Mouse (Mus musculus) stomach, embryonic 16.5 days (tissue): ENCODE measurements around the gene Abhd6. TPM values are rescaled to one million over a fixed set of nuclear protein-coding genes. Genes with fewer than 3 reads are reported as not detected.

Source experiments
- ATAC-seq: fragments of 200-750 bp; cut with Nextera tagmentation; 2 replicates; pipeline ENCODE4 v1.8.0; 2017; ENCODE audit warnings: moderate number of reproducible peaks, moderate TSS enrichment; ENCODE audit not compliant: insufficient read depth, low FRiP score
- H3K27ac ChIP-seq: fragments of 300-500 bp; sonication (generic); 2 replicates; pipeline ENCODE4 v1.5.1; 2014; ENCODE audit warnings: low read length
- H3K27me3 ChIP-seq: fragments of 300-500 bp; sonication (generic); 2 replicates; pipeline ENCODE4 v1.6.1; 2014; ENCODE audit warnings: low read length, control low read depth, mixed read lengths; ENCODE audit not compliant: control insufficient read depth, insufficient read depth
- H3K36me3 ChIP-seq: fragments of 300-500 bp; sonication (generic); 2 replicates; pipeline ENCODE4 v1.6.1; 2014; ENCODE audit warnings: low read length; ENCODE audit not compliant: control insufficient read depth, insufficient read depth
- H3K4me1 ChIP-seq: fragments of 300-500 bp; sonication (generic); 2 replicates; pipeline ENCODE4 v1.6.1; 2014; ENCODE audit warnings: low read length, control low read depth, mixed read lengths; ENCODE audit not compliant: control insufficient read depth, insufficient read depth
- H3K4me2 ChIP-seq: fragments of 300-500 bp; sonication (generic); 2 replicates; pipeline ENCODE4 v1.6.1; 2014; ENCODE audit warnings: low read depth, low read length, mixed read lengths
- H3K4me3 ChIP-seq: fragments of 300-500 bp; sonication (generic); replicated peaks from 2 replicates; pipeline ENCODE4 v1.5.1; 2014; ENCODE audit warnings: mild to moderate bottlenecking, low read length
- H3K9ac ChIP-seq: fragments of 300-500 bp; sonication (generic); 2 replicates; pipeline ENCODE4 v1.6.1; 2014; ENCODE audit warnings: low read length
- H3K9me3 ChIP-seq: fragments of 300-500 bp; sonication (generic); replicated peaks from 2 replicates; pipeline ENCODE4 v1.6.1; 2016; ENCODE audit warnings: low read length, control low read depth; ENCODE audit not compliant: control insufficient read depth
- WGBS: fragments of 180-500 bp; shearing (Covaris S2); extraction: QIAGEN DNeasy Blood & Tissue Kit; methylation state at CpG from one replicate; pipeline ENCODE4 v1.1.7; 2014; 5-methylcytosine and 5-hydroxymethylcytosine counted together
- polyA plus RNA-seq: library from polyadenylated mRNA; unstranded; fragments of >200 nt; fragmentation: Nextera tagmentation; extraction: Ambion mirVana; gene quantifications from 2 replicates; pipeline ENCODE4 v1.2.1, GENCODE M21; 2015

The Abhd6 gene
- polyA plus RNA-seq, result 28.3 and 34.6 TPM in 2 replicates

- under 1% methylated on average over 38 of the region's 38 CpGs for WGBS
These were observed at the start of gene Abhd6 for GRCm38 (mm10) chr14:8002432-8003092. Gene Abhd6 (plus strand): TSS chr14:8002902.

GRCm38 (mm10) chr14:7954071-7954471 lies 48.6 kb upstream of the Abhd6 start:
- 29% methylated on average over 6 of the region's 6 CpGs for WGBS
- Histone ChIP-seq H3K36me3 (no peaks in the 10 kb centered on the region), H3K27ac (peak overlapping the region; percentile 92)

More at GRCm38 (mm10) chr14:8002432-8003092, at the start of gene Abhd6:
- peak; percentile 79 for ATAC-seq
- 0 out of 2 replicates have a peak, but pooled peaks cover 11% of the 10 kb centered on the region for H3K4me1 ChIP-seq
- H3K36me3 ChIP-seq, result no peaks in the 10 kb centered on the region
- H3K9ac ChIP-seq, result peak within 1 kb of the TSS; percentile 73
- peak within 1 kb of the TSS; percentile 47 for H3K27ac ChIP-seq
- H3K9me3 ChIP-seq, result no peaks in the 10 kb centered on the region
- peak within 1 kb of the TSS; percentile 89 for H3K4me2 ChIP-seq
- H3K4me3 ChIP-seq, result peak within 1 kb of the TSS; percentile 72
- H3K27me3 ChIP-seq, result no peaks in the 10 kb centered on the region

GRCm38 (mm10) chr14:7956427-7956826 lies 46.3 kb upstream of the Abhd6 start:
- Histone ChIP-seq H3K4me1 (peaks cover 23% of the 10 kb centered on the region), H3K36me3 (no peaks in the 10 kb centered on the region), H3K9ac (no peak overlapping the region), H3K4me2 (no peak overlapping the region), H3K27ac (peak overlapping the region; percentile 60), H3K27me3 (no peaks in the 10 kb centered on the region), H3K9me3 (no peaks in the 10 kb centered on the region), H3K4me3 (no peak overlapping the region)
- ATAC-seq, result no peak
- WGBS, result 63% methylated on average over 10 of the region's 10 CpGs

More at GRCm38 (mm10) chr14:7954071-7954471, 48.6 kb upstream of the Abhd6 start:
- Histone ChIP-seq H3K4me3 (no peak overlapping the region), H3K4me2 (no peak overlapping the region), H3K27me3 (no peaks in the 10 kb centered on the region), H3K4me1 (peaks cover 19% of the 10 kb centered on the region), H3K9me3 (no peaks in the 10 kb centered on the region), H3K9ac (0 out of 2 replicates have a peak overlapping the region, but pooled peaks have one; percentile 25)
- ATAC-seq, result peak; percentile 79

GRCm38 (mm10) chr14:7957049-7957448 lies 45.7 kb upstream of the Abhd6 start, which contains the start of gene Gm45521:
Gene Gm45521 (plus strand): TSS chr14:7957288.
- H3K4me2 ChIP-seq, result no peak within 1 kb of the TSS
- no peaks in the 10 kb centered on the region for H3K36me3 ChIP-seq
- peak within 1 kb of the TSS; percentile 60 for H3K27ac ChIP-seq
- no peak within 1 kb of the TSS for H3K9ac ChIP-seq
- no peak for ATAC-seq
- no peaks in the 10 kb centered on the region for H3K9me3 ChIP-seq
- no peak within 1 kb of the TSS for H3K4me3 ChIP-seq
- H3K27me3 ChIP-seq, result no peaks in the 10 kb centered on the region
- WGBS, result 69% methylated on average over 9 of the region's 9 CpGs
- H3K4me1 ChIP-seq, result peaks cover 27% of the 10 kb centered on the region

GRCm38 (mm10) chr14:7960616-7961015 lies 42.1 kb upstream of the Abhd6 start:
- no peak for ATAC-seq
- Histone ChIP-seq H3K4me1 (peaks cover 13% of the 10 kb centered on the region), H3K9ac (no peak overlapping the region), H3K9me3 (no peaks in the 10 kb centered on the region), H3K27ac (no peak overlapping the region), H3K4me3 (no peak overlapping the region), H3K27me3 (no peaks in the 10 kb centered on the region), H3K4me2 (no peak overlapping the region), H3K36me3 (no peaks in the 10 kb centered on the region)
- 65% methylated on average over 11 of the region's 11 CpGs for WGBS

- Histone ChIP-seq H3K27ac (no peak overlapping the region), H3K27me3 (no peaks in the 10 kb centered on the region), H3K4me3 (no peak overlapping the region), H3K36me3 (no peaks in the 10 kb centered on the region), H3K4me2 (no peak overlapping the region), H3K9ac (no peak overlapping the region), H3K9me3 (no peaks in the 10 kb centered on the region), H3K4me1 (peaks cover 13% of the 10 kb centered on the region)
- no peak for ATAC-seq
- 25% methylated on average over 5 of the region's 5 CpGs for WGBS
These were observed 41.0 kb upstream of the Abhd6 start for GRCm38 (mm10) chr14:7961714-7962113.

- 90% methylated on average over 2 of the region's 2 CpGs for WGBS
- ATAC-seq, result no peak
These were observed 40.1 kb upstream of the Abhd6 start for GRCm38 (mm10) chr14:7962626-7963025.

GRCm38 (mm10) chr14:7963160-7963559 lies 39.5 kb upstream of the Abhd6 start:
- Histone ChIP-seq H3K4me1 (peaks cover 13% of the 10 kb centered on the region), H3K4me2 (no peak overlapping the region), H3K36me3 (no peaks in the 10 kb centered on the region), H3K27me3 (no peaks in the 10 kb centered on the region), H3K4me3 (no peak overlapping the region), H3K9ac (no peak overlapping the region), H3K9me3 (no peaks in the 10 kb centered on the region), H3K27ac (peak overlapping the region; percentile 4; the same call in 1 of the 2 replicates)
- ATAC-seq, result no peak
- 42% methylated on average over 7 of the region's 7 CpGs for WGBS

More at GRCm38 (mm10) chr14:7962626-7963025, 40.1 kb upstream of the Abhd6 start:
- H3K4me1 ChIP-seq, result peaks cover 13% of the 10 kb centered on the region
- no peaks in the 10 kb centered on the region for H3K9me3 ChIP-seq
- H3K4me2 ChIP-seq, result no peak overlapping the region
- H3K36me3 ChIP-seq, result no peaks in the 10 kb centered on the region
- H3K27ac ChIP-seq, result no peak overlapping the region
- H3K27me3 ChIP-seq, result no peaks in the 10 kb centered on the region
- no peak overlapping the region for H3K4me3 ChIP-seq
- no peak overlapping the region for H3K9ac ChIP-seq

- Histone ChIP-seq H3K9me3 (no peaks in the 10 kb centered on the region), H3K4me1 (peaks cover 13% of the 10 kb centered on the region), H3K9ac (no peak overlapping the region), H3K27ac (no peak overlapping the region), H3K4me3 (no peak overlapping the region), H3K36me3 (no peaks in the 10 kb centered on the region), H3K4me2 (no peak overlapping the region), H3K27me3 (no peaks in the 10 kb centered on the region)
- peak; percentile 65; the same call in 1 of the 2 replicates for ATAC-seq
- WGBS, result 45% methylated on average over 11 of the region's 11 CpGs
These were observed 38.3 kb upstream of the Abhd6 start for GRCm38 (mm10) chr14:7964219-7964889.
